Mouse (Mus musculus): Measurements from ENCODE around the gene Mob3c.

Gene Mob3c

GRCm38 (mm10) chr4:115882195-115882594, 54.3 kb downstream of the Mob3c start:
- DNase-seq, result no peak

- no peak for DNase-seq
Observed at GRCm38 (mm10) chr4:115884022-115884421, 56.1 kb downstream of the Mob3c start, which contains the start of gene Kncn. Gene Kncn, plus strand, starts transcription at chr4:115884400.

Data from thymus, postnatal 4 days (tissue).